Mouse (Mus musculus): Measurements from ENCODE around the gene Zfp943. TPM values are rescaled to one million over a fixed set of nuclear protein-coding genes. Genes with fewer than 3 reads are reported as not detected.
"Not testable (repeated sequence)": the region's sequence is repeated elsewhere in the genome, so short reads cannot be mapped to it uniquely, and the experiment has no call there.

Zfp943 gene
- 16.1 and 16.4 TPM in 2 replicates for polyA plus RNA-seq (2015; fragmentation: Nextera tagmentation; extraction: Ambion mirVana)

DNA sequence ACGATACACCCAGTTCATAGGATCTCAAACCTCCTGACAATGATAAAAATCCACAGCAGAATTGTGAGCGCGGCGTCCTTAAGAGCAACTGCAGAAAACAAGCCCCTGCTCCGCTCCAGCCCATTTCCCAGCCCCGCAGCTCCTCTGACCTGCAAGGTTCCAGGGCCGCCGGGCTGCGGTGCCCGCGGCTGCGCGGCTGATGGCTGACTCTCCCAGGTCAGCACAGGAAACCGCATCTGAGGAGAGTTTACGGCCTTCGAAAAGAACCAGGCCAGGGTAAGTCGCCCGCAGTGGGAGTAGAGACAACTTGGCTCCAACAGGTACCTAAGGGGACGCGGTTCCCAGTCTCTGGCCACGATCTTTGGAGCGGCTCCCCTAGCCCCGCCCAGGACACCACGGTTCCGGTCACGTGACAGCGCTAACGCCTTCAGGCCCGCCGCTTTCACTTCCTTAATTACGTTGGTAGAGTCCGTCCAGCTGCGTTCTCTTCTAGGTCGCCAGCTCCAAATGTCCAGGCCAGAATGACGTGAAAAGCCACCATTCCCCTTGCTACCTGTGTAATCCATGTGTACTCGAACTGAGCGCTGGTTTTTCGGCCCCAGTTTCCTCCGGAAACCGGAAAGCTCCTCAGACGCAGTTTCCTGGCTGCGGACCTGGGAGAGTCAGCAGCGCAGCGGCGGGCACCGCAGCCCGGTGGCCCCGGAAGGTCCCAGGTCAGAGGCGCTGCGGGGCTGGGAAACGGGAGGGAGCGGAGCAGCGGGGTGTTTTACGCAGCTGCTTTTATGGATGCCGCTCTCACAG lies at the start of gene Zfp943, which contains the start of gene Zfp942:
Gene Zfp943 (plus strand): TSS at position 446 of the 801 bp plus-strand sequence.
Gene Zfp942 (minus strand): TSS at position 358 of the 801 bp plus-strand sequence.
- H3K4me3 ChIP-seq (replicated peaks; ENCODE audit: low read depth, low read length), result peak within 1 kb of the TSS; percentile 71
- ATAC-seq (replicated peaks; ENCODE audit: low FRiP score, low read depth), result peak; percentile 98

DNA sequence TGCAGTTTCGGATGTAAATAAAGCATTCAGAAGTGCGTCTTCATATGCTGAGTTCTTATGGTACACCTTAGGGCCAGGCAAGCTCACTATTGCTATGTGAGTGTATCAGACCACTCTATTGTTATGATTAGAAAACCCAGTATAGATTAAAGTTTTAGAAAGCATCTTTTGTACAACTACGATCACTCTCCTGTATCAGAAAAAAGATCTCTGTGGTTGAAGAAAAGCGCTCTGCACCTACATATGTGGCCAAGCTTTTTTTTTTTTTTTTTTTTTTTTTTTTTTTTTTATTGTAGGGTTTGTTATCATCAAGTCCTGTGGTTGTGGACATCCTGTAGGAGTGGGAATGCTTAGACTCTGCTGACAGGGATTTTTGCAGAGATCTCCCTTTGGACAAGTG lies 950 bp downstream of the Zfp943 start:
- WGBS, result 50% methylated on average over 4 of the region's 4 CpGs
- ATAC-seq (replicated peaks; ENCODE audit: low FRiP score, low read depth), result no peak

More for the DNA sequence above, at the start of gene Zfp943, which contains the start of gene Zfp942:
- peak within 1 kb of the TSS; percentile 91 for H3K27ac ChIP-seq
- H3K36me3 ChIP-seq (ENCODE audit: insufficient read depth, low read length); H3K9me3 ChIP-seq (replicated peaks; ENCODE audit: low read length); H3K27me3 ChIP-seq (ENCODE audit: insufficient read depth, low read length); H3K4me1 ChIP-seq (replicated peaks; ENCODE audit: insufficient read depth, low read length): not testable (repeated sequence)
- peak within 1 kb of the TSS; percentile 75 for H3K9ac ChIP-seq (ENCODE audit: low read depth, low read length)
- H3K4me2 ChIP-seq (ENCODE audit: low read length), result peak within 1 kb of the TSS; percentile 61
- under 1% methylated on average over 41 of the region's 55 CpGs for WGBS
- DNase-seq (ENCODE audit: low spot score), result peak; percentile 70

DNA sequence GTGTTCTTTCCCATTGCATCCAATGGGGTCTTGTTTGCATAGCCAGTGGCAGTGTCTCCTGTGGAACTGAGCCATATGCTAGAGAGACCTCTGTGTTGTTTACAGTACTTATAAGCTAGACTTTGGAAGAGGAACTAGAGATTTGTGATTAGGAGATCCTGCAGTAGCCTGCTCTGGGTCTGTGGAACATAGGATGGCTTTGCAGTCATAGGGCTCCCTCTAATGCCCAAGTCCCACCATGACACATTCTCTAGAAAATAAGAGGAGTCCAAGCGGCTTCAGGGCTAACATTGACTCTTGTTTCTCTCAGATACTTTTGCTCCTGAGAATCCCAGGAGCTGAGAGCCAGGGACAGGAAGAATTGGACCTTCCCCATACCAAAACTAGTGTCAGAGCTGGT lies 73.2 kb downstream of the Zfp943 start:
- H3K36me3 ChIP-seq (ENCODE audit: insufficient read depth, low read length); ATAC-seq (replicated peaks; ENCODE audit: low FRiP score, low read depth); H3K27me3 ChIP-seq (ENCODE audit: insufficient read depth, low read length); H3K9ac ChIP-seq (ENCODE audit: low read depth, low read length); H3K27ac ChIP-seq; H3K9me3 ChIP-seq (replicated peaks; ENCODE audit: low read length); H3K4me2 ChIP-seq (ENCODE audit: low read length); H3K4me1 ChIP-seq (replicated peaks; ENCODE audit: insufficient read depth, low read length); H3K4me3 ChIP-seq (replicated peaks; ENCODE audit: low read depth, low read length): not testable (repeated sequence)
- WGBS, result 19% methylated on average over 1 of the region's 1 CpGs
- peak; percentile 28 for DNase-seq (ENCODE audit: low spot score)
- TF ChIP-seq CTCF (IDR thresholded peaks at IDR 0.05; ENCODE audit: low read depth), result peak; percentile 65

More for the DNA sequence above, 950 bp downstream of the Zfp943 start:
- no peaks in the 10 kb centered on the region for H3K27me3 ChIP-seq (ENCODE audit: insufficient read depth, low read length)
- peak overlapping the region; percentile 55 for H3K4me2 ChIP-seq (ENCODE audit: low read length)
- no peaks in the 10 kb centered on the region for H3K9me3 ChIP-seq (replicated peaks; ENCODE audit: low read length)
- no peak overlapping the region for H3K27ac ChIP-seq
- H3K9ac ChIP-seq (ENCODE audit: low read depth, low read length), result peak overlapping the region; percentile 35; the same call in 1 of the 2 replicates
- no peak for TF ChIP-seq CTCF (IDR thresholded peaks at IDR 0.05; ENCODE audit: low read depth)
- no peaks in the 10 kb centered on the region for H3K4me1 ChIP-seq (replicated peaks; ENCODE audit: insufficient read depth, low read length)
- no peaks in the 10 kb centered on the region for H3K36me3 ChIP-seq (ENCODE audit: insufficient read depth, low read length)
- H3K4me3 ChIP-seq (replicated peaks; ENCODE audit: low read depth, low read length), result peak overlapping the region; percentile 71
- DNase-seq (ENCODE audit: low spot score), result no peak

DNA sequence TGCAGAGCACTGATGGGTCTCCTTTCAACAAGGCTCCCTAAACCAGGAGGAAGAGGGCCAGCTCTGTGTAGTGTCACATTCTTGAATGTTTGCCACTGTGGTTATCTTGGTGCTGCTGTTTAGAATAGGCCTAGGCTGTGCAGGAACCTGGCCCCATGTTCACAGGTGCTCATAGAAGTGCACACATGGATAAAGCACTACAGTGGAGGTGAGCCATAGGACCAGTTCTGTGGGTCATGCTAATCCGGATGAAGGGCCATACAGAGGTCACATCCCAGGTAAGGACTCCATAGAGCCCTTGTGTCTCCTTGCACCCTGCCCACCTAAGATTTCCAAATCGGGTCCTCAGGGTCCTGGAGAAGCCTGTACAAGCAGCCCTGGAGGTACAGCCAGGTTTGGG lies 87.1 kb downstream of the Zfp943 start:
- no peaks in the 10 kb centered on the region for H3K36me3 ChIP-seq (ENCODE audit: insufficient read depth, low read length)
- TF ChIP-seq CTCF (IDR thresholded peaks at IDR 0.05; ENCODE audit: low read depth), result no peak
- no peak overlapping the region for H3K9ac ChIP-seq (ENCODE audit: low read depth, low read length)
- H3K4me3 ChIP-seq (replicated peaks; ENCODE audit: low read depth, low read length), result no peak overlapping the region
- no peak overlapping the region for H3K4me2 ChIP-seq (ENCODE audit: low read length)
- H3K27ac ChIP-seq, result no peak overlapping the region
- H3K4me1 ChIP-seq (replicated peaks; ENCODE audit: insufficient read depth, low read length), result no peaks in the 10 kb centered on the region
- no peaks in the 10 kb centered on the region for H3K9me3 ChIP-seq (replicated peaks; ENCODE audit: low read length)
- ATAC-seq (replicated peaks; ENCODE audit: low FRiP score, low read depth), result no peak
- 77% methylated on average over 2 of the region's 2 CpGs for WGBS
- no peak for DNase-seq (ENCODE audit: low spot score)
- H3K27me3 ChIP-seq (ENCODE audit: insufficient read depth, low read length), result no peaks in the 10 kb centered on the region

DNA sequence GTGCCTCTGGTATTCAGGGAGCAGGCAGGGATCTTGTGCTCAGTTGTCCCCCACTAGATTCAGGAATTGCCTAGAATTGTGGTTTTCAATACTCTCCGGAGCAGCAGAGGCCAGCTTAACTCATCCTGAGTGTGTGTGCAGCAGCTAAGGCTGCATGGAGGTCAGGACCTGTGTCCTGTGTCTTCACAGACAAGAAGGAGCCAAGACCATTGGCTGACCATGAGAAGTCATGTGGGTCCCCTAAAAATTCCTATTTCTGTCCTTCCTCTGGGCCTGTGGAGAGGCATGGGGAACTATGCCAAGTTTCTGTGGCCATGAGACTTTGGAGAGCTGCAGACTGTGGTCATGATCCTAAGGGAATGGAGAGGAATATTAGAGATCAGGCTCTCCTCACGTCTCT lies 90.9 kb downstream of the Zfp943 start:
- Histone ChIP-seq H3K9ac (ENCODE audit: low read depth, low read length) (no peak overlapping the region), H3K9me3 (replicated peaks; ENCODE audit: low read length) (no peaks in the 10 kb centered on the region), H3K36me3 (ENCODE audit: insufficient read depth, low read length) (no peaks in the 10 kb centered on the region), H3K4me1 (replicated peaks; ENCODE audit: insufficient read depth, low read length) (no peaks in the 10 kb centered on the region), H3K27me3 (ENCODE audit: insufficient read depth, low read length) (no peaks in the 10 kb centered on the region), H3K27ac (no peak overlapping the region), H3K4me3 (replicated peaks; ENCODE audit: low read depth, low read length) (no peak overlapping the region), H3K4me2 (ENCODE audit: low read length) (no peak overlapping the region)
- DNase-seq (ENCODE audit: low spot score) (no peak), ATAC-seq (replicated peaks; ENCODE audit: low FRiP score, low read depth) (no peak)
- no peak for TF ChIP-seq CTCF (IDR thresholded peaks at IDR 0.05; ENCODE audit: low read depth)
- WGBS, result 66% methylated on average over 2 of the region's 2 CpGs

DNA sequence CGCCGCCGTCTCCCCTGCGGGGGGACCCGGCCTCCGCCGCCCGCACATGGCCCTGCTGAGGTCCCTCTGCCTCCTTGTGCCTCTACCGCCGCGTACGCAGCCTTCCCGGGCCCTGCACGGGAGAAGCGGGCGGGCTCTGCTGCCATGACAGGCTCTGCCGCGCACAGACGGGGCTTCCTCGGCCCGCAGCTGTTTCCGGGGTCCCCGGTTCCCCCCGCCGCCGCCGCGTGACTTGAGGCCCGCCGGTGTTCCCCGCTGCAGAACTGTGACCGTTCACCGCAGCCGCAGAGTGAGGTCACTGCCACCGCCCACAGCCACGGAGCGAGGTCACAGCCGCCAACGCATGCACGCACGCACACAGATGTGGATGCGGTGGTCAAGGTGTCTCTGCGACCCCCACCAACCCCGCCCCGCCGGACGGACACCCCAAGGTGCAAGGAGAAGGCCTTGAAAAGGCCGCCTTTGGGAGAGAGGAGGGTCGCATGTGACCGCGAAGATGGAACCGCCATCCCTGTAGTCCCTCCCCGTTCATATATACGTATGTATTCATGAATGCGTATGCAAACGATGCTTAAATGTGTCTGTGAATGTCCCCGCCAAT lies 118.8 kb downstream of the Zfp943 start:
- H3K27me3 ChIP-seq (ENCODE audit: insufficient read depth, low read length), result no peaks in the 10 kb centered on the region

More for the DNA sequence above, 118.8 kb downstream of the Zfp943 start:
- peak; percentile 84 for ATAC-seq (replicated peaks; ENCODE audit: low FRiP score, low read depth)
- Histone ChIP-seq H3K4me2 (ENCODE audit: low read length) (peak overlapping the region; percentile 96), H3K27ac (no peak overlapping the region), H3K9me3 (replicated peaks; ENCODE audit: low read length) (no peaks in the 10 kb centered on the region), H3K4me3 (replicated peaks; ENCODE audit: low read depth, low read length) (peak overlapping the region; percentile 57), H3K9ac (ENCODE audit: low read depth, low read length) (peak overlapping the region; percentile 55), H3K4me1 (replicated peaks; ENCODE audit: insufficient read depth, low read length) (no peaks in the 10 kb centered on the region), H3K36me3 (ENCODE audit: insufficient read depth, low read length) (no peaks in the 10 kb centered on the region)
- 5% methylated on average over 57 of the region's 57 CpGs for WGBS
- DNase-seq (ENCODE audit: low spot score), result peak; percentile 50
- no peak for TF ChIP-seq CTCF (IDR thresholded peaks at IDR 0.05; ENCODE audit: low read depth)

All from kidney, postnatal 0 days (tissue).